Mouse (Mus musculus) ZHBTc4 (cell line): ENCODE results near the gene Castor2.

Experiments
- DNase-seq: peaks from one replicate; pipeline ENCODE4 v3.0.0-alpha.2; 2011; ENCODE audit warnings: low read depth, low spot score

Castor2 gene

DNA sequence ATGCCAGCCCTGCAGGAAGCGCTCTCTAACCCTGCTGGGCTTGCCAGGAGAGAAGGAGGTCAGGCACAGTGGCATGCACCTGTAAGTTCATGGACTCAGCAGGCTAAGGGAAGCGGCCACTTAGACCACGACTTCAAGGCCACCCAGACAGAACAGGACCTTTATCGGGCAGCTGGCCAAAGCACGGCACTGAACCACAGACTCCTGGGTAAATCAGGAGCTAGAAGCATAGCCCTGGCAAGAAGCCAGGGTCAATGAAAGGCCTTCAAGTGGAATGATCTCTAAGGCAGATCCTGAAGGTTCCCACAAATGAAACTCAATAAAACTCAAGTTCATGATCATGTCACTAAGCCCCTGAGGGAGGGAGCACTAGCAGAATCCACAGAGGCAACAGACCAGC lies 65.2 kb downstream of the Castor2 start:
- no peak for DNase-seq

DNA sequence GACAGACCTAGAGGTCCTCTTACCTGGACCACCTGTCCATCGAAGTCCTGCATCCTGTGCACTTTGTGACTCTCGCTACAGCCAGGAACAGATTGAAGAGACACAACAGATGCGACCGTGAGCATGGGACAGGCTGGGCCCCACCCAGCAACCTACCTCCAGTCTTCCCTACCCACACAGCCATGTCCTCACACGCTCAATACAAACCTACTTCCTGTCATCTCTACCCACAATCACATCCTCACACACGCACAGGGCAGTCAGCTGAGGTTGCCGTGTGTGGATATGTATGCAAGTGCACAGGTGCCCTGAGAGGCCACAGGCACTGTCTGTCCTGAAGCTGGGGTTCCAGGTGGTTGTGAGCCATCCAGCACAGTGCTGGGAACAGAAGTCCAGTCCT lies 67.1 kb downstream of the Castor2 start:
- DNase-seq, result no peak

DNA sequence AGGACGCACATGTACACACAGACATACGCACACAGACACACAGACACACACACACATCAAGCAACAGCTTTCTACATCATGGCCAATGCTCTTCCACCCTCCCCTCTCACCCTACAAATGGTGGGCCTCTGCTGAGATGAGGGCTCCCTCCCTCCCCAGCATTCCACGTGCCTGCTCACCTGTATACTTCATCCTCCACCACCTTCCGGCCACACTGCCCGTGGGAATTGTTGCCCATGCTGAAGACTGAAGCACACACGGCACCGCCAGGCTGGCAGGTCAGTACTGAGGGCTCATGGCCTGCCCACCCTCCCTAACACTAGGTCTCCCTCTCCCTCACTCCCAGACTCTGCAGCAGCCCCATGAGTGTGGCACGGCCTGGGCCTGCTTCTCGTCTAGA lies 68.5 kb downstream of the Castor2 start:
- DNase-seq, result no peak

DNA sequence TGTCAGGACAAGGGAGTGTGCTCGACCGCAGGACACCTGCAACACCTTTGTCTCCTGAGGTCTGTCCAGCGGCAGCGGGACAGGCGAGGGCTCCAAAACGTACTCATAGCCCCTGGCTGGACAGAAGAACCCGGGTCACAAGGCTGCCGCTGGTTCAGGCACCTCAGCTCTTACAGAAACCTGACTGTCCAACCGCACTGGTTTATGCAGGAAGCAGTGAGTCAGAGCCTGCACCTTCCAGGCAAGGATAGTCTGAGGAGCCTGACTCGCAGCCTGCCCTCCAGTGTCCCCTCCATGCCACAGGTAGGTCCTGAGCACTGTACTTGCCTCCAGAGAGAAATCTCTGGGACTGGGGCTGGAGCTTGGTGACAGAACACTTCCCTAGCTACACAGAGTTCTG lies 69.7 kb downstream of the Castor2 start:
- no peak for DNase-seq

DNA sequence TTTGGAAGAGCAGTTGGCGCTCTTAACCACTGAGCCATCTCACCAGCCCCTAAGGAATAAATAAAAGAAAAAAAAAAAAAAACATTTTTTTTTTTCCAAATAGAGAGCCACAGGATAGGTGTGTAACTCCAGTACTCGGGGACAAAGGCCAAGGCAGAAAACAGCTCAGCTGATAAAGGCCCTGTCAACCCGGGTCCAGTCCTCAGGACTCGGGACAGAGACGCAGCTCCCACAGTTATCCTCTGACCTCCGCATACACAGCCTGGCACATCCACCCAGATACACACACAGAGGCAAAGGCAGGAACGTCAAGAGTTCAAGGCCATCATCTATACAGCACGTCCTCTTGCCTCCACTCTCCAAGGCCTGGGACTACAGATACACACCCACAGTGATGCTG lies 70.7 kb downstream of the Castor2 start:
- DNase-seq, result no peak

DNA sequence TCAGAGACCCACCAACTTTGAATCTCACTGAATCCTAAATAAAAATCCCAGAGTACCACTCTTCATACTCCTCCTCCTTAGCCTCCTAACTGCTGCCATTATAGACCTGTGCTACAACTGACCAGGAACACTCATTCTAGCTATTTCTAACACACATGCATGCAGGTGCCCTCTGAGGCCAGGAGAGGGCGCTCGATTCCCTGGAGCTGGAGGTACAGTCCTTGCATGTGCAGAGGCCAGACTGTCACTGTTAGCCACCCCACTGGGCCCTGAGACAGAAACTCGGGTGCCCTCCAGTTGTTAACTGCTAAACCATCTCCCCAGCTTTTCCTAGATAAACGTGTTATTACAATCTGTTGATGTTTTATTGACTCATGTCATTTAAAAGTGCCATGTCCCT lies 73.7 kb downstream of the Castor2 start:
- DNase-seq, result peak; percentile 85

DNA sequence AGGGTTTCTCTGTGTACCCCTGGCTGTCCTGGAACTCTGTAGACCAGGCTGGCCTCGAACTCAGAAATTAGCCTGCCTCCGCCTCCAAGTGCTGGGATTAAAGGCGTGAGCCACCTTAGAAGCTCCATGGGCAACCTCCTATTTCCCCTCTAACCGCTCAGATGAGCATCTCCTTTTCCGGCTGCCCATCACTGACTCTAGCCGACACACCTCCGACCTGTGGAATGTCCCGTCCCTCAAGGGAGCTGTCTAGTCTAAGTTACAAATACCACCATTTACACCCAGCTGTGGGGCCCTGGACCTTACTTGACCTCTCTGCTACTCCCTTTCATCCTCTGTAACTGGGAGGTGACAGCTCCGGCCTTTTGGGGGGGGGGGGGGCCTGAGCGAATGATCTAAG lies 76.2 kb downstream of the Castor2 start:
- DNase-seq, result peak; percentile 62

DNA sequence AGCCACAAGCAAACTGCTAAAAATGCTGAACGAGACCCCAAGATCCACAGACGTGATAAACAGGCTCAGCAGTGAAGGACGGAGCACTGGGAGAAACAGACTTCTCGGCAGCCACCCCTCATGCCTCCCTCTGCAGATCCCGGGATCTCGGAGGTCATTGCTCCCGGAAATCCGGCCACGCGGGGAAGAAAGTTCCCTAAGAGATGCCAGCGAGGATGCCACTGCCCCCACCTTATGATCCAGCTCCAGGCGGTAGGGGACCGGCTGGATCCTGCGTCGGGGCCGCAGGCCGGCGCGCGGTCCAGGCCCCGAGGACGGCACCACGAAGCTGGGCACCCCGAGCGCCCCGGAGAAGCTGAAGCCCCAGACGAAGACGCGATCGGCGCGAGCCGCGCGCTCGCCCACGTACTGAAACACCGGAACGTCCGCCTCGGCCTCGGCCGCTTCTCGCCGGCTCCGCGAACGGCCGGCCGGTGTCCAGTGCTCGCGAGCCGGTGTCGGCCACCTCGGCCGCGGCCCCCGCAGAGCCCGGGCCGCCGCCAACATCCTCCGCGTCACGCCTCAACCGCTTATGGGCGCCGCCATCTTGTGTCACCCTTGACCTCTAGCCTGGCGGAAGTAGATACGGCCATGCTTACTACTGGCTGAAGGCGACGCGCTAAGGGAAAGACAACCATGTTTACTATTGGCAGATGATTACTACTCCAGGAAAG lies 76.8 kb downstream of the Castor2 start, which contains the start of gene Rcc1l:
Rcc1l (minus strand) TSS at position 606 of the 713 bp plus-strand sequence.
- peak; percentile 92 for DNase-seq

DNA sequence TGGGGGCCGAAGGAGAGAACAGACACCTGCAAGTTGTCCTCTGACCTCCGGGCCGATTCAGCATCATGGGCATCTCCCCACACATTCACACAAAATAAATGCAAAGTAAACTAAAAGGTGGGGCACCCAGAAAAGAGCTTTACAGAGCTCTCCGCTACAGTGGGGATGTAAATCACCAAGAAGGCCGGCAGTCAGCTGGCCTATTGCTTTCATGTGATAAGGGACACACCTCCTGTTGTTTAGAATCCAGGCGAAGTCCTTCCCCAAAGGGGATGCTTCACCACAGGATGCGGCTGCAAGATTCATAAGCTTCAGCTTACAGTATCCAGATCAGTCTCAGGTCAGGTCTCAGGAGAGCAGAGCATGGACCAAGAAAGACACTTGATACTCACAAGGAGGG lies 79.0 kb downstream of the Castor2 start:
- no peak for DNase-seq

DNA sequence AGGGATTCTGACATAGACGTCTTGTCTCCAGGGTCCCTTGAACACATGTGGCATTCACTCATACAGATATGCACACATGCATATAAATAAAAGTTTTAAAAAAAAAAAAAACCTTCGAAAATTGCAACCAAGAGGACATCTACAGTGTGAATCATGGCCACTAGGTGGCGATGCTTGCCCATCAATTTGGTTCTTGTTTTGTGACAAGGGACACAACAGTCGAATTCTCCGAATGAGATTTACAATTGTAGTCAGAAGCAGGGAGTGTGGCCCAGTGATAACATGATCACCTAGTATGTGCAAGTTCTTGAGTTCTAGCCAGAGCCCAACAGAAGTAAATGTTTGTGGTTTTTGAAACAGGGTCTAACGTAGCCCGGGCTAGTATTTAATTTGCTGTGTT lies 80.4 kb downstream of the Castor2 start:
- peak; percentile 86 for DNase-seq

DNA sequence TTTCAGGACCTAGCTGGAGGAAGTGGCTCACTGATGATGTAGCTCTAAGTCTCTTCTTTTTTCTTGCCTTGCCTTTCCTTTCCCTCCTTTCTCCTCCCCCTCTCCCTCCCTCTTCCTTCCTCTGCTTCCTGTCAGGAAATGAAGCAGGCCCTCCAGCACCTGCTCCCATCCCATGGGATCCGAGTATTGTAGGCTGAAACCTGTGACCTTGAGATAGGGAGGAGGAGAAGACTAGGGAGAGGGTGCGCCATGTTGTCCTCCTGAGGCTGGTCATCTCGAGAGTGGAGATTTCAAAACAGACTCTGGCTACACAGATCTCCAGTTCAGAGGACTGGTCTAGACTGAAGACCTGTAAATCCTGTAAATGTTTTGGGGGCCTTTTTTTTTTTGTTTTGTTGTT lies 82.7 kb downstream of the Castor2 start:
- peak; percentile 40 for DNase-seq

DNA sequence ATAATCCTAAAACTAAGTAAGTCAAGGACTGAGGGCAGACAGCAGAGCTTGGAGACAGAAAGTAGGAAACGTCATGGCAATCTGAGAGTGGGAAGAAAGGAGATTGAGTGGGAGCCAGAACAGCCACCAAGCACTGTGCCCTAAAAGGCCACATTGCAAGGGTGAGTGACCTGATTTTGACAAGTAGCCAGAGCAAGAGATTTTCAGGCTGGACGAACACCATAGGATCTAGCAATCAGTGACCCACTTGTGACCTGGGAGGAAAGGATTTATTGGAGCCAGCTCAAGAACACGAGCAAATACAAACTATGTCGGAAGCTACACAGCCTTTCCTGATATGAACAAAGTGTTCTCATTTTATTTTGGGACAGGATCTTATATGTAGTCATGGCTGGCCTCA lies 83.2 kb downstream of the Castor2 start:
- DNase-seq, result no peak

DNA sequence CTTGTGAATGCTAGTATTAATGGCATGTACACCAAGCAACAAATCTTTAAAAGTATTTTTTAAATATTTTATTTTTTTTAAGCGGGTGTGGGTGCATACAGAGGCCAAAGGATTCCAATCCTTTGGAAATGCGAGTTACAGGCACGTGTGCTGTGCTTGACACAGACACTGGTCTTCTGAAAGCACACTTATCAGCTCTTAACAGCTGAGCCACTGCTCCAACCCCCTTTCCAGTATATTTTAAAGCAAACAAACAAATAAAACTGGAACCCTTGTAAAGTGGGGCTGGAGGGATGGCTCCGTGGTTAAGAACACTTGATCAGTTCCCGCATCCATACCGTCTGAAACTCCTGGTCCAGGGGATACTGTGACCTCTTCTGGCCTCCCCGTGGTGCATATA lies 83.7 kb downstream of the Castor2 start:
- no peak for DNase-seq

DNA sequence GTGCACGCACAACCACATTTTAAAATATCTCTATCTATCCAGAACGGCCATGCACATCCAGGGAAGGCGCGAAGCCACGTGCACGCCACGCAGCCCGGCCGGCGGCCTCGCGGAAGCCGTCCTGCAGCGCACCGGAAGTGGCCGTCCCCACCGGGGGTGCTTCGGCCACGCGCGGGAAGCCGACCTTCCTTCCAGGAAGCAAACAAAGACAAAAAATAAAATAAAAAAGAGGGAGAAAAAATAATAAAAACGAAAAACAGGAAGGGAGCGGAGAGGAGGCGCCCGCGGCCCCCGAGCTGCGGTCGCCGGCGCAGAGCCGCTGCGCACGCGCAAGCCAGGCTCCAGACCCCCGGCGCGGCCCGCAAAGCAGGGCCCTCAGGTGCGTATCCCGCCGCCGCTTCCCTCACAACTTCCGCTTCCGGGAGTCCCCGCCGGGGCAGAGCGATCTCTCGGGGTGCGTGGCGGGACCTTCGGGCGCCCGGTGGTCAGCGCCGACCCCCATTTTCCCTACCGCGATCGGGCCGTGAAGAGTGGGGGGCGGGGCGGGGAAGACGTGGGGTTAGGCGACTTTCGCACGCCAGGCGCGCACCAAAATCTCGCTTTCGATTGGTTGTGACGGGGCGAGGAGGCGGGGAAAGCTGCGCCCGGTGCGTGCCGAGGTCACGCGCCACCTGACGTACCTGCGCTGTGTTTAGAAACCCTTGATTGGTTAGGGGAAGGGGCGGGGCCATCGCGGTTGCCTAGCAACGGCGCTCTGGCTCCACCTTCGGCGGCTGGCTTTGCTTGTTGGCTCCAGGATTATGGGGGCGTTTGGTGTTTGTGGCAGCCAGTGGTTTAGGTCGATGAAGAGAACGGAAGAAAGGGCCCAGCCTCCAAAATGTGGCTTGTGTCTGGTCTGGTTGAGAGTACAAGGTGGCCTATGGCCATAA lies 84.6 kb downstream of the Castor2 start, which contains the start of gene Gtf2ird2:
Gtf2ird2 (plus strand) TSS at position 140 of the 929 bp plus-strand sequence.
- peak; percentile 99 for DNase-seq

DNA sequence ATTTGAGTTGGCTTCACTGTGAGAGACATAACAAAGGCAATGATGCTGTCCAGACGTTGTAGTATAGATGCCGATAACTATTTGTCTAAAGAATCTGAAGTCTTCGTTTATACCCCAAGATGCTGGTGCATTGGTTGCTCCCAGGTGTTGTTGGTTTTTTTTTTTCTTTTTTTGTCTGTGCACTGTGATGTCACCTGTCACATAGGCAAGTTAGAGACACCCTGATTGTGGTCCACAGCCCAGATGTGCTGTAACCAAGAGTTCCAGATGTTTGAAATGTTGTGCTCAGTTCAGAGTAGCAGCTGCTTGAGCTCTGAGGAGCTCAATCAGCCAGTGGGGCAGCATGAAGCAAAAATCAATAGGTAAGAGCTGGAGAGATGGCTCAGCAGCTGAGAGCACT lies 86.5 kb downstream of the Castor2 start:
- no peak for DNase-seq

DNA sequence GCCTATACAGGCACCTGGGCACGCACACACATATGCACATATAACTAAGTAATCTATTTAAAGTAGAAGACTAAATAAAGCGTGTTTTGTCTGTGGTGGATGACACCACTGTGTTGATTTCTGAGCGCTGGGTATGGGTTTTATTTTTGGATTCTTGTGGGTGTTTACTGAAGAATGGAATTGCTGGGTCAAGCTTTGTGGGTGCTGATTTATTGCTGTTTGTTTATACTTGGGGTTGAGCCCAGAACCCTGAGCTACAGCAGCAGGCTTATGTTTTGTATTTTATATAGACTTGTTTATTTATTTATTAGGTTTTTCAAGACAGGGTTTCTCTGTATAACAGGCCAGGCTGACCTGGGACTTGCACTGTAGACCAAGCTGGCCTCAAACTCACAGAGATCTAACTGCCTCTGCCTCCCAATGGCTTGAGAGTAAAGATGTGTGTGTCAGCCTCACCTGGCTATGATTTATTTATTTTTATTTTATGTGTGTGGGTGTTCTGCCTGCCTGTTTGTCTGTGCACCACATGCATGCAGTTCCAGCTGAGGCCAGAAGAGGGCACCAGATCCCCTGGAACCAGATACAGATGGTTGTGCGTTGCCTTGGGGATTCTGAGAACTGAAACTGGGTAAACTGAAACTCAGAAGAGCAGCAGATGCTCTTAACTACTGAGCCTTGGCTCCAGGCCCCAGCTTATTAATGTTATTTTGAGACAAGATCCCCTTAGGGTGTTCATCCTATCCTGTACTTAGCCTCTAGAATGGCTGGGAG lies 87.6 kb downstream of the Castor2 start:
- peak; percentile 89 for DNase-seq

DNA sequence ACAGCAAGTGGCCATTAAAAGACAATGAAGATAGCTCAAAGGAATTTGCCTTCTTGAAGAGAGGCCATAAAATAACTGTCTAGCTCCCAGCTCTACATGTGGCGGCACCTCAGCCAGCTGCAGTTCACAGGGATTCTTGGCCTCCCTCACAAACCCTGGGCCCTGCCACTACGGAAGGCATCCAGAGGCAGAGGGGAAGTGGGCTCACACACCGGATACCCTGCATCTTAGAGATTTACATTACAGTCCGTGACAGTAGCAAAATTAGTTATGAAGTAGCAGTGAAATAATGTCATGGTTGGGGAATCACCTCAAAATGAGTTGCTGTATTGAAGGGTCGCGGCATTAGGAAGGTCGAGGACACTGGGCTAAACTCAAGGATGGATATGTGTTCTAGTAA lies 89.1 kb downstream of the Castor2 start:
- DNase-seq, result peak; percentile 46

DNA sequence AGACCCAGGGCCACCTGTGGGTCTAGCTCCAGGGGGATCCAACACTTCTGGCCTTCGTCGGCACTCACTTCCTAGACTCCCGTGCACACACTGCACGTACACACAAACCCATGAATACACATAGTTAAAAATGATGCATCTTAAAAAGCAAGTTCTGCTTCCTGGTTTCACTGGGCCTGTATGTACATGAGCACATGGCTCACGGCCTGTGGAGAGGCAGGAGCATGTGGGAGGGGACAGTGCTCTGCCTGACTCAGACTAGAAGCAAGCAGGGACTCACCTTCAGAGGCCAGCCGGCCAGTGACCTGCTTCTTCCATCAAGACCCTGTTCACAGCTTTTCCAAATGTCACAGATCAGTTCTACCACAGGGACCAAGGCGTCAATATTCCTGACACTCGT lies 94.2 kb downstream of the Castor2 start:
- no peak for DNase-seq
